ENCODE assay signal across 21 mouse cellular contexts in the genomic region with DNA sequence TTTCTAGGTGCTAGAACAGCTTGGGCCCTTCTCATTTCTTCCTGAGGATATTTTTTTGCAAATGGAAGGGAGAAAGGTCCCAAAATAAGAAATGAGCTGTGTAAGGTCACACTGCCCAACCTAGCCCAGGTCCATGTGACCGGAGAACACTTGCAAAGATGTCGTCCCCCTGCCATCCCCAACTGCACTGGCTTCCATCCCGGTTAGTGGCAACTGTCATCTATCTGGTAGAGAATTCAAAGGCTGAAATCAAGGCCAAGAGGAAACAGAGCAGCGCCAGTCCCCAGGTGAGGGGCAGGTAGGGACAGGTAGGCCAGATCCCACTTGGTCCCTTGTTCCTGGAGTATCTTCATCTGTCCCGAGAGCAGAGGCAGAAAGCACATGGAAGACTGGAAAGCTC.
DNase-seq lines count a peak whose midpoint lies in the region; ATAC-seq lines count a peak whose summit lies in the region.
"Had no signal": no experiment of that assay in that cellular context is flagged by ENCODE, and none has a peak within 500 bp of the region (broad histone marks: within the 10 kb centered on the region; RNA-seq: fewer than 3 reads in every experiment).

No protein-coding gene starts in this region.

- DNase-seq in forebrain, embryonic 10.5 days (ENCODE audit: extremely low spot score, low spot score) = no peak
- DNase-seq in liver, embryonic 11.5 days (ENCODE audit: low spot score) = no peak
- no peak for DNase-seq in liver
- DNase-seq in embryonic facial prominence, embryonic 10.5 days (ENCODE audit: low spot score) = no peak
- DNase-seq in adrenal gland, postnatal 4 days (ENCODE audit: low spot score in 2 of 2) = no peak
- DNase-seq: adrenal gland, postnatal 36 days; cerebellum, adult 18-20 months; cerebellum, postnatal 36 days; gastrocnemius, postnatal 25 days; heart, postnatal 10 days; kidney, adult 9 months; kidney, postnatal 25 days; thymus, postnatal 25 days had no signal

- H3K27ac ChIP-seq in forebrain, embryonic 10.5 days = peak overlapping the region; percentile 93
- H3K27ac ChIP-seq in forebrain, embryonic 16.5 days (ENCODE audit: low read length) = no peak overlapping the region; the same call in 1 of the 2 replicates
- no peak overlapping the region for H3K27ac ChIP-seq in liver, embryonic 11.5 days (ENCODE audit: low read depth, low read length)
- peak overlapping the region; percentile 86 for H3K27ac ChIP-seq in embryonic facial prominence, embryonic 10.5 days (replicated peaks)
- 0 out of 2 replicates have a peak overlapping the region, but pooled peaks have one; percentile 83 for H3K27ac ChIP-seq in midbrain, embryonic 15.5 days
- H3K27ac ChIP-seq: intestine, embryonic 15.5 days; macrophage had no signal

- no peak overlapping the region for H3K4me2 ChIP-seq in forebrain, embryonic 16.5 days (ENCODE audit: low read length)
- H3K4me2 ChIP-seq in liver, embryonic 11.5 days = no peak overlapping the region
- no peak overlapping the region for H3K4me2 ChIP-seq in midbrain, embryonic 15.5 days
- H3K4me2 ChIP-seq: embryonic facial prominence, embryonic 12.5 days; hindbrain, embryonic 14.5 days; intestine, embryonic 15.5 days had no signal

- WGBS in forebrain, embryonic 10.5 days = 88% methylated on average over 5 of the region's 5 CpGs
- WGBS in forebrain, embryonic 16.5 days = 83% methylated on average over 5 of the region's 5 CpGs
- 87% methylated on average over 5 of the region's 5 CpGs for WGBS in liver, embryonic 11.5 days
- WGBS in embryonic facial prominence, embryonic 10.5 days = 90% methylated on average over 5 of the region's 5 CpGs
- WGBS in midbrain, embryonic 15.5 days = 81% methylated on average over 5 of the region's 5 CpGs

- ATAC-seq in forebrain, embryonic 16.5 days = no peak
- no peak for ATAC-seq in liver, embryonic 11.5 days (replicated peaks; ENCODE audit: low FRiP score)
- ATAC-seq in midbrain, embryonic 15.5 days (replicated peaks) = no peak
- ATAC-seq: CD4-positive, CD25-positive, alpha-beta regulatory T cell, adult 4 months; intestine, embryonic 15.5 days had no signal

- H3K9me3 ChIP-seq in forebrain, embryonic 10.5 days = no peaks in the 10 kb centered on the region
- no peaks in the 10 kb centered on the region for H3K9me3 ChIP-seq in forebrain, embryonic 16.5 days (ENCODE audit: control insufficient read depth, low read length)
- no peaks in the 10 kb centered on the region for H3K9me3 ChIP-seq in liver, embryonic 11.5 days (ENCODE audit: control insufficient read depth, low read length)
- no peaks in the 10 kb centered on the region for H3K9me3 ChIP-seq in embryonic facial prominence, embryonic 10.5 days
- no peaks in the 10 kb centered on the region for H3K9me3 ChIP-seq in midbrain, embryonic 15.5 days
- H3K9me3 ChIP-seq: embryonic facial prominence, embryonic 12.5 days; intestine, embryonic 15.5 days had no signal

- H3K9ac ChIP-seq in forebrain, embryonic 16.5 days (replicated peaks; ENCODE audit: low read depth, low read length) = no peak overlapping the region
- 0 out of 2 replicates have a peak overlapping the region, but pooled peaks have one; percentile 9 for H3K9ac ChIP-seq in liver, embryonic 11.5 days (ENCODE audit: low read depth, low read length)
- H3K9ac ChIP-seq in midbrain, embryonic 15.5 days = no peak overlapping the region
- H3K9ac ChIP-seq: embryonic facial prominence, embryonic 12.5 days; hindbrain, embryonic 14.5 days; intestine, embryonic 15.5 days had no signal

- no peaks in the 10 kb centered on the region for H3K36me3 ChIP-seq in forebrain, embryonic 10.5 days (replicated peaks)
- H3K36me3 ChIP-seq in forebrain, embryonic 16.5 days (ENCODE audit: control insufficient read depth, insufficient read depth) = no peaks in the 10 kb centered on the region
- no peaks in the 10 kb centered on the region for H3K36me3 ChIP-seq in liver, embryonic 11.5 days (ENCODE audit: control insufficient read depth, insufficient read depth, low read length)
- H3K36me3 ChIP-seq in embryonic facial prominence, embryonic 10.5 days (replicated peaks) = no peaks in the 10 kb centered on the region
- no peaks in the 10 kb centered on the region for H3K36me3 ChIP-seq in midbrain, embryonic 15.5 days (replicated peaks)
- H3K36me3 ChIP-seq: embryonic facial prominence, embryonic 12.5 days; intestine, embryonic 15.5 days had no signal

- no peak overlapping the region for H3K4me3 ChIP-seq in forebrain, embryonic 10.5 days
- no peak overlapping the region for H3K4me3 ChIP-seq in forebrain, embryonic 16.5 days (replicated peaks; ENCODE audit: low read length)
- H3K4me3 ChIP-seq in liver, embryonic 11.5 days (ENCODE audit: low read depth, low read length) = no peak overlapping the region
- H3K4me3 ChIP-seq in embryonic facial prominence, embryonic 10.5 days = no peak overlapping the region
- no peak overlapping the region for H3K4me3 ChIP-seq in midbrain, embryonic 15.5 days
- H3K4me3 ChIP-seq: embryonic facial prominence, embryonic 12.5 days; erythroblast, embryonic 14.5 days; intestine, embryonic 15.5 days had no signal

- H3K4me1 ChIP-seq in forebrain, embryonic 10.5 days = peaks cover 76% of the 10 kb centered on the region
- H3K4me1 ChIP-seq in forebrain, embryonic 16.5 days (replicated peaks; ENCODE audit: control insufficient read depth, insufficient read depth, low read length) = peaks cover 22% of the 10 kb centered on the region
- H3K4me1 ChIP-seq in liver, embryonic 11.5 days (replicated peaks; ENCODE audit: control insufficient read depth, insufficient read depth, low read length) = peaks cover 68% of the 10 kb centered on the region
- peaks cover 68% of the 10 kb centered on the region for H3K4me1 ChIP-seq in embryonic facial prominence, embryonic 10.5 days
- peaks cover 23% of the 10 kb centered on the region for H3K4me1 ChIP-seq in midbrain, embryonic 15.5 days

- H3K27me3 ChIP-seq in forebrain, embryonic 10.5 days (ENCODE audit: poor library complexity, severe bottlenecking) = peaks cover 32% of the 10 kb centered on the region
- H3K27me3 ChIP-seq in forebrain, embryonic 16.5 days (replicated peaks; ENCODE audit: control insufficient read depth, insufficient read depth, low read length) = no peaks in the 10 kb centered on the region
- H3K27me3 ChIP-seq in liver, embryonic 11.5 days (replicated peaks; ENCODE audit: control insufficient read depth, insufficient read depth, low read length) = no peaks in the 10 kb centered on the region
- peaks cover 8% of the 10 kb centered on the region; the same call in 1 of the 2 replicates for H3K27me3 ChIP-seq in embryonic facial prominence, embryonic 10.5 days (replicated peaks; ENCODE audit: low read depth, poor library complexity, severe bottlenecking)
- H3K27me3 ChIP-seq in midbrain, embryonic 15.5 days (replicated peaks) = no peaks in the 10 kb centered on the region
- H3K27me3 ChIP-seq: embryonic facial prominence, embryonic 12.5 days; intestine, embryonic 15.5 days had no signal

Comparison
In these comparisons a context has a peak if more than half of its experiments do, and no peak if none do; other contexts are left out.
1. H3K27ac ChIP-seq: peak in forebrain, embryonic 10.5 days (single experiment), embryonic facial prominence, embryonic 10.5 days (single experiment) and midbrain, embryonic 15.5 days (single experiment); none in forebrain, embryonic 16.5 days (single experiment) and liver, embryonic 11.5 days (single experiment).